ENCODE assay signal across 10 mouse cellular contexts in the genomic region with DNA sequence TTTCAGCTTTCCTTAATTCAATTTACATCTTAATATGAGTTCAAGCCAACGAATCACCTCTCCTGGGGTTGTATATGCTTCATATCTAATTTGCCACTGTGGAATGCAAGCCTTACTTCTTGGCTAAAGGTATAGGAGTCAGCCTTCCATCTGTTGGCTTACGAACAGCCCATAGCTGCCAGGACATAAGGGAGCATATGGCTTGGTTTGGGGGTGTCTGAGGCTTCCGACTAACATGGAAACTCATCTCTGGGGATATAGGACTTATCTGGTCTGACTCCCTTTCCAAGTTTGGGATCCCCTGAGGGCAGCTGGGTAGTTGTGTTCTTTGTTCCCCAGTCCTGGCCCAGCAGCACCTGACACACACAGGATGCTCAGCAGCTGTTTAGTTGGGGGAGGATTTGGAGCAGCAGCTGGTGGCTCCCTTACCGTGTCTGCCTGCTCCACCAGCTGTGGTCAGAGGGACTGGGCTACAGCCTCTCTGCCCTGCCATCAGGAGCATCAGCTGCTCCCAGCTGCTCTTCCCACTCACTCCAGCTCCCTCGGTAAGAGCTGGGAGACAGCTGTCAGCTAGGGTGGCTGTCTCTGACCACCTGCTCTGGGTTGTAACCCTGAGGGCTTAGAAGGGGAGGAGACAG. TPM values are rescaled to one million over a fixed set of nuclear protein-coding genes. Genes with fewer than 3 reads are reported as not detected.
A peak's percentile ranks its signal among the peaks of the same experiment; 100 is the strongest.
DNase-seq lines count a peak whose midpoint lies in the region; ATAC-seq and TF ChIP-seq lines count a peak whose summit lies in the region.
"Had no signal": no experiment of that assay in that cellular context is flagged by ENCODE, and none has a peak within 500 bp of the region (broad histone marks: within the 10 kb centered on the region; RNA-seq: fewer than 3 reads in every experiment).

No protein-coding gene starts in this region.

- no peaks in the 10 kb centered on the region for H3K9me3 ChIP-seq in lung, postnatal 0 days (ENCODE audit: low read length)
- H3K9me3 ChIP-seq in forebrain, embryonic 13.5 days (replicated peaks), result no peaks in the 10 kb centered on the region
- no peaks in the 10 kb centered on the region for H3K9me3 ChIP-seq in stomach, embryonic 14.5 days (ENCODE audit: control insufficient read depth, low read depth, low read length)

- H3K4me2 ChIP-seq in lung, postnatal 0 days (replicated peaks; ENCODE audit: low read depth, low read length), result no peak overlapping the region
- H3K4me2 ChIP-seq in forebrain, embryonic 13.5 days, result no peak overlapping the region
- no peak overlapping the region for H3K4me2 ChIP-seq in stomach, embryonic 14.5 days (replicated peaks; ENCODE audit: low read depth, low read length)

- no peak for TF ChIP-seq CTCF in lung, postnatal 0 days (IDR thresholded peaks at IDR 0.05)

- no peaks in the 10 kb centered on the region for H3K4me1 ChIP-seq in lung, postnatal 0 days (ENCODE audit: insufficient read depth, low read depth, low read length)
- H3K4me1 ChIP-seq in forebrain, embryonic 13.5 days, result peaks cover 11% of the 10 kb centered on the region; the same call in 1 of the 2 replicates
- H3K4me1 ChIP-seq in stomach, embryonic 14.5 days (ENCODE audit: control insufficient read depth, insufficient read depth, low read length), result 0 out of 2 replicates have a peak, but pooled peaks cover 9% of the 10 kb centered on the region

- H3K27me3 ChIP-seq in lung, postnatal 0 days (replicated peaks; ENCODE audit: insufficient read depth, low read length), result no peaks in the 10 kb centered on the region
- no peaks in the 10 kb centered on the region for H3K27me3 ChIP-seq in forebrain, embryonic 13.5 days
- H3K27me3 ChIP-seq in stomach, embryonic 14.5 days (ENCODE audit: control insufficient read depth, insufficient read depth, low read length), result no peaks in the 10 kb centered on the region

- ATAC-seq in lung, postnatal 0 days, result peak; percentile 25; the same call in 1 of the 2 replicates
- ATAC-seq in forebrain, embryonic 13.5 days, result peak; percentile 39
- ATAC-seq in stomach, embryonic 14.5 days (ENCODE audit: insufficient number of reproducible peaks, insufficient read depth, low FRiP score, low read depth), result 0 out of 2 replicates have a peak, but pooled peaks have one; percentile 33
- no peak for ATAC-seq in erythroblast, adult 5-6 weeks (replicated peaks; ENCODE audit: low FRiP score, poor library complexity, severe bottlenecking)

- no peak overlapping the region for H3K4me3 ChIP-seq in lung, postnatal 0 days (ENCODE audit: low read depth, low read length)
- H3K4me3 ChIP-seq in forebrain, embryonic 13.5 days, result no peak overlapping the region
- H3K4me3 ChIP-seq in stomach, embryonic 14.5 days (ENCODE audit: low read depth, low read length), result no peak overlapping the region
- H3K4me3 ChIP-seq: erythroblast, embryonic 14.5 days had no signal

- H3K27ac ChIP-seq in lung, postnatal 0 days (ENCODE audit: low read length), result no peak overlapping the region
- peak overlapping the region; percentile 33; the same call in 1 of the 2 replicates for H3K27ac ChIP-seq in forebrain, embryonic 13.5 days
- H3K27ac ChIP-seq in stomach, embryonic 14.5 days (ENCODE audit: low read length), result no peak overlapping the region

- no peak for TF ChIP-seq EP300 in lung, postnatal 0 days (IDR thresholded peaks at IDR 0.05)

- H3K36me3 ChIP-seq in lung, postnatal 0 days (ENCODE audit: insufficient read depth, low read length), result no peaks in the 10 kb centered on the region
- 0 out of 2 replicates have a peak, but pooled peaks cover 3% of the 10 kb centered on the region for H3K36me3 ChIP-seq in forebrain, embryonic 13.5 days (ENCODE audit: poor library complexity, severe bottlenecking)
- H3K36me3 ChIP-seq in stomach, embryonic 14.5 days (ENCODE audit: control insufficient read depth, insufficient read depth, low read length), result no peaks in the 10 kb centered on the region

- no peak for DNase-seq in lung, postnatal 0 days (ENCODE audit: low spot score)
- no peak for DNase-seq in lung, postnatal 25 days (ENCODE audit: low spot score)
- DNase-seq in left cerebral cortex, adult 18-20 months (ENCODE audit: low spot score in 2 of 2), result peak; percentile 31 to 40
- no peak for DNase-seq in cerebellum, adult 9-11 months
- DNase-seq: kidney, postnatal 14 days; thymus, postnatal 14 days had no signal

- 66% methylated on average over 5 of the region's 5 CpGs for WGBS in lung, postnatal 0 days
- WGBS in forebrain, embryonic 13.5 days, result 63% methylated on average over 5 of the region's 5 CpGs
- WGBS in stomach, embryonic 14.5 days, result 46% methylated on average over 5 of the region's 5 CpGs

- H3K9ac ChIP-seq in lung, postnatal 0 days (replicated peaks; ENCODE audit: low read depth), result no peak overlapping the region
- H3K9ac ChIP-seq in forebrain, embryonic 13.5 days, result no peak overlapping the region
- no peak overlapping the region for H3K9ac ChIP-seq in stomach, embryonic 14.5 days (replicated peaks; ENCODE audit: low read depth, low read length)

RNA-seq across cellular contexts. Expression of gene Olfml2b, which starts 11.1 kb away (rescaled TPM):
- 23.3 and 26.0 TPM in 2 replicates for polyA plus RNA-seq in lung, postnatal 0 days (2015; fragmentation: Nextera tagmentation; extraction: Ambion mirVana)
- 6.7 and 7.3 TPM in 2 replicates for polyA plus RNA-seq in forebrain, embryonic 13.5 days (2015; fragmentation: Nextera tagmentation; extraction: Ambion mirVana)
- total RNA-seq in left cerebral cortex, adult 18-20 months (2021), result 1 to 10 TPM; 2.2 to 3.1 TPM
- 46.6 and 48.6 TPM in 2 replicates for polyA plus RNA-seq in stomach, embryonic 14.5 days (2014; fragmentation: Nextera tagmentation; extraction: Ambion mirVana)
- total RNA-seq in erythroblast, adult 5-6 weeks (2015; ENCODE audit: low replicate concordance), result 5.4 and 5.9 TPM in 2 replicates
- total RNA-seq in erythroblast, adult 5-6 weeks (2017; ENCODE audit: low replicate concordance), result 5.2 and 13.3 TPM in 2 replicates
- polyA plus RNA-seq: erythroblast, embryonic 14.5 days had no signal

Comparison
In these comparisons a context has a peak if more than half of its experiments do, and no peak if none do; other contexts are left out.
1. DNase-seq: peak in left cerebral cortex, adult 18-20 months (2 of 2); none in lung, postnatal 0 days (single experiment), lung, postnatal 25 days (single experiment) and cerebellum, adult 9-11 months (single experiment).